Mouse (Mus musculus) liver, embryonic 11.5 days (tissue): ENCODE data around the gene Smcp. TPM values are rescaled to one million over a fixed set of nuclear protein-coding genes. Genes with fewer than 3 reads are reported as not detected.

Experiments used
- ATAC-seq: fragments of 200-750 bp; cut with Nextera tagmentation; replicated peaks from 2 replicates; pipeline ENCODE4 v1.8.0; 2017; ENCODE audit warnings: moderate number of reproducible peaks, mild to moderate bottlenecking, moderate TSS enrichment, moderate library complexity; ENCODE audit not compliant: low FRiP score
- DNase-seq: peaks from one replicate; pipeline ENCODE4 v3.0.0-alpha.2; 2017; ENCODE audit warnings: low spot score
- H3K27ac ChIP-seq: fragments of 300-500 bp; sonication (generic); 2 replicates; pipeline ENCODE4 v1.5.1; 2014; ENCODE audit warnings: mild to moderate bottlenecking, low read depth, low read length, control low read depth
- H3K27me3 ChIP-seq: fragments of 300-500 bp; sonication (generic); replicated peaks from 2 replicates; pipeline ENCODE4 v1.6.1; 2014; ENCODE audit warnings: low read length, mixed read lengths; ENCODE audit not compliant: control insufficient read depth, insufficient read depth
- H3K36me3 ChIP-seq: fragments of 300-500 bp; sonication (generic); 2 replicates; pipeline ENCODE4 v1.6.1; 2014; ENCODE audit warnings: mild to moderate bottlenecking, low read length, moderate library complexity, mixed read lengths; ENCODE audit not compliant: control insufficient read depth, insufficient read depth
- H3K4me1 ChIP-seq: fragments of 300-500 bp; sonication (generic); replicated peaks from 2 replicates; pipeline ENCODE4 v1.6.1; 2014; ENCODE audit warnings: low read length, mixed read lengths; ENCODE audit not compliant: control insufficient read depth, insufficient read depth
- H3K4me2 ChIP-seq: fragments of 300-500 bp; sonication (generic); 2 replicates; pipeline ENCODE4 v1.6.1; 2014; ENCODE audit warnings: mild to moderate bottlenecking, control low read depth, moderate library complexity
- H3K4me3 ChIP-seq: fragments of 300-500 bp; sonication (generic); 2 replicates; pipeline ENCODE4 v1.5.1; 2014; ENCODE audit warnings: low read depth, low read length, control low read depth
- H3K9ac ChIP-seq: fragments of 300-500 bp; sonication (generic); 2 replicates; pipeline ENCODE4 v1.6.1; 2014; ENCODE audit warnings: low read depth, low read length, control low read depth
- H3K9me3 ChIP-seq: fragments of 300-500 bp; sonication (generic); 2 replicates; pipeline ENCODE4 v1.6.1; 2016; ENCODE audit warnings: low read length, inconsistent platforms, mixed read lengths; ENCODE audit not compliant: control insufficient read depth
- WGBS: fragments of 180-500 bp; shearing (Covaris S2); extraction: QIAGEN DNeasy Blood & Tissue Kit; methylation state at CpG from one replicate; pipeline ENCODE4 v1.1.7; 2014; 5-methylcytosine and 5-hydroxymethylcytosine counted together
- polyA plus RNA-seq: library from polyadenylated mRNA; unstranded; fragments of >200 nt; fragmentation: Nextera tagmentation; extraction: Ambion mirVana; gene quantifications from 2 replicates; pipeline ENCODE4 v1.2.1, GENCODE M21; 2014

Gene Smcp
- polyA plus RNA-seq, 1 experiment from 2014 or later = not detected

- 87% methylated on average over 2 of the region's 2 CpGs for WGBS
- H3K4me3 ChIP-seq = no peak overlapping the region
- no peaks in the 10 kb centered on the region for H3K36me3 ChIP-seq
- no peaks in the 10 kb centered on the region for H3K27me3 ChIP-seq
- no peak overlapping the region for H3K9ac ChIP-seq
- H3K4me1 ChIP-seq = no peaks in the 10 kb centered on the region
- no peak for DNase-seq
- H3K4me2 ChIP-seq = no peak overlapping the region
- H3K9me3 ChIP-seq = no peaks in the 10 kb centered on the region
- no peak for ATAC-seq
- no peak overlapping the region for H3K27ac ChIP-seq
Measured at GRCm38 (mm10) chr3:92568752-92569151, 20.0 kb downstream of the Smcp start.

DNA sequence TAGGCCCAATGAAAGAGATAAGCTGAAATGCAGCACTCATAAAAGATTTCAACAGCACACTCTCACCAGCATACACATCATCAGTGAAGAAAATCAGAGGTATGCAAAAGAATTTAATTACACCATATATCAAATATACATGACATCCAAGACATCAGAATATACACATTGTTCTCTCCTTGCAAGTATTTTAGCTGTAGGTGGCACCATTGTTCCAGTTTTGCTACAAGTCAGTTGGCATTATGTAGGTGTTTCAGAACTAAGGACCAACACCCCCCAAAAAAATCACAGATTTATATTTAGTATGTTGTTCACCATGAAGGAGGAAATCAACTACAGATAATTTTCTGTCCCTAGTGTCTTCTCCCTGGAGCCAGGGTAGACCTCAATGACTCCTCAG, 23.4 kb downstream of the Smcp start:
- Histone ChIP-seq H3K27ac (no peak overlapping the region), H3K9ac (no peak overlapping the region), H3K9me3 (no peaks in the 10 kb centered on the region), H3K36me3 (no peaks in the 10 kb centered on the region), H3K4me2 (no peak overlapping the region), H3K4me1 (no peaks in the 10 kb centered on the region), H3K27me3 (no peaks in the 10 kb centered on the region), H3K4me3 (no peak overlapping the region)
- ATAC-seq (no peak), DNase-seq (no peak)

DNA sequence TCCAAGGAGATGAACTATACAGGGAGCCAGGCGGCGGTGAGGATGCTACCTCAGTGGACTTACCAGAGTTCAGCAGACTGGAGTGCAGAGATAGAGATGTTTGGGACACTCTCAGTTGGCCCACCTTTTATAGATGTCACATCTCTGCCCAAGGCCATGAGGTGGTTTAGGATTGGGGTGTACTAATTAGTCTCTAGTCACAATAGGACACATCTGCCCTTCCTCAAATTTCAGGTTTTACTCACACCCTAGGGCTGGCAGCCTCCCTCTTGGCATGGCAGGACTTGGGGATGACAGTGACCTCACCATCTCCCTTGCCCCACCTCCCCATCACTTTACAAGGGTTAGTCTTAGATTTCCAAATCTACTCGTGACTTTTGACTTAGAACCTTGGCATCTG, 54.4 kb downstream of the Smcp start, which contains the start of gene 2310046K23Rik:
2310046K23Rik (minus strand) TSS at position 101 of the 400 bp plus-strand sequence.
- no peak within 1 kb of the TSS for H3K9ac ChIP-seq
- no peak within 1 kb of the TSS for H3K27ac ChIP-seq
- H3K4me2 ChIP-seq = no peak within 1 kb of the TSS
- 84% methylated on average over 3 of the region's 3 CpGs for WGBS
- no peak within 1 kb of the TSS for H3K4me3 ChIP-seq
- no peaks in the 10 kb centered on the region for H3K27me3 ChIP-seq
- DNase-seq (no peak), ATAC-seq (no peak)
- H3K9me3 ChIP-seq = no peaks in the 10 kb centered on the region
- no peaks in the 10 kb centered on the region for H3K4me1 ChIP-seq
- H3K36me3 ChIP-seq = no peaks in the 10 kb centered on the region

Other genes with a start within 250 kb of the Smcp start
- not detected in 2 replicates for gene Sprr2d, start 249.9 kb downstream of the Smcp start, polyA plus RNA-seq
- gene Sprr2e, start 236.9 kb downstream of the Smcp start, polyA plus RNA-seq = not detected in 2 replicates
- gene Sprr2f, start 223.8 kb downstream of the Smcp start, polyA plus RNA-seq = not detected in 2 replicates
- not detected in 2 replicates for gene Sprr2h, start 203.3 kb downstream of the Smcp start, polyA plus RNA-seq
- gene Sprr2i, start 181.0 kb downstream of the Smcp start, polyA plus RNA-seq = not detected in 2 replicates
- gene Sprr2j-ps, start 170.9 kb downstream of the Smcp start, polyA plus RNA-seq = not detected in 2 replicates
- 7.2 and 9.1 TPM in 2 replicates for gene Gm9774, start 159.6 kb downstream of the Smcp start, polyA plus RNA-seq
- not detected in 2 replicates for gene Sprr2k, start 156.4 kb downstream of the Smcp start, polyA plus RNA-seq
- not detected in 2 replicates for gene Sprr1b, start 150.2 kb downstream of the Smcp start, polyA plus RNA-seq
- not detected in 2 replicates for gene Sprr3, start 130.3 kb downstream of the Smcp start, polyA plus RNA-seq
- gene Sprr1a, start 103.1 kb downstream of the Smcp start, polyA plus RNA-seq = not detected in 2 replicates
- not detected in 2 replicates for gene Sprr4, start 88.5 kb downstream of the Smcp start, polyA plus RNA-seq
- gene 2310046K23Rik, start 54.5 kb downstream of the Smcp start, polyA plus RNA-seq = not detected in 2 replicates
- gene Ivl, start 15.3 kb downstream of the Smcp start, polyA plus RNA-seq = 0.08 TPM in 1 of 2 replicates, not detected in the other
- not detected in 2 replicates for gene 2210017I01Rik, start 18.5 kb upstream of the Smcp start, polyA plus RNA-seq
- gene Lce6a, start 32.7 kb upstream of the Smcp start, polyA plus RNA-seq = not detected in 2 replicates
- gene Lce1a1, start 59.3 kb upstream of the Smcp start, polyA plus RNA-seq = not detected in 2 replicates
- not detected in 2 replicates for gene Lce1b, start 67.9 kb upstream of the Smcp start, polyA plus RNA-seq
- gene Lce1a2, start 81.3 kb upstream of the Smcp start, polyA plus RNA-seq = not detected in 2 replicates
- not detected in 2 replicates for gene Lce1c, start 90.2 kb upstream of the Smcp start, polyA plus RNA-seq
- gene Lce1d, start 98.2 kb upstream of the Smcp start, polyA plus RNA-seq = not detected in 2 replicates
- not detected in 2 replicates for gene Lce1e, start 120.1 kb upstream of the Smcp start, polyA plus RNA-seq
- not detected in 2 replicates for gene Lce1f, start 131.4 kb upstream of the Smcp start, polyA plus RNA-seq
- gene Gm38119, start 150.1 kb upstream of the Smcp start, polyA plus RNA-seq = not detected in 2 replicates
- gene Lce1g, start 163.3 kb upstream of the Smcp start, polyA plus RNA-seq = not detected in 2 replicates
- not detected in 2 replicates for gene Lce1h, start 176.1 kb upstream of the Smcp start, polyA plus RNA-seq
- gene Lce1i, start 189.9 kb upstream of the Smcp start, polyA plus RNA-seq = not detected in 2 replicates
- gene Lce1j, start 201.5 kb upstream of the Smcp start, polyA plus RNA-seq = not detected in 2 replicates
- not detected in 2 replicates for gene Lce1k, start 218.9 kb upstream of the Smcp start, polyA plus RNA-seq
- not detected in 2 replicates for gene Kprp, start 238.2 kb upstream of the Smcp start, polyA plus RNA-seq